Mouse (Mus musculus) embryonic facial prominence, embryonic 10.5 days (tissue): ENCODE measurements around the gene Fam169b. TPM values are rescaled to one million over a fixed set of nuclear protein-coding genes. Genes with fewer than 3 reads are reported as not detected.

ENCODE experiments used
- DNase-seq: peaks from one replicate; pipeline ENCODE4 v3.0.0-alpha.2; 2017; ENCODE audit warnings: low spot score
- H3K27ac ChIP-seq: fragments of 300-500 bp; sonication (generic); replicated peaks from 2 replicates; pipeline ENCODE4 v1.5.1; 2016; ENCODE audit warnings: mild to moderate bottlenecking
- H3K27me3 ChIP-seq: fragments of 300-500 bp; sonication (generic); replicated peaks from 2 replicates; pipeline ENCODE4 v1.6.1; 2016; ENCODE audit warnings: low read depth, mild to moderate bottlenecking; ENCODE audit not compliant: poor library complexity, severe bottlenecking
- H3K36me3 ChIP-seq: fragments of 300-500 bp; sonication (generic); replicated peaks from 2 replicates; pipeline ENCODE4 v1.6.1; 2016; ENCODE audit warnings: mild to moderate bottlenecking, moderate library complexity
- H3K4me1 ChIP-seq: fragments of 300-500 bp; sonication (generic); 2 replicates; pipeline ENCODE4 v1.6.1; 2016
- H3K4me3 ChIP-seq: fragments of 300-500 bp; sonication (generic); 2 replicates; pipeline ENCODE4 v1.5.1; 2016; ENCODE audit warnings: mild to moderate bottlenecking, moderate library complexity
- H3K9me3 ChIP-seq: fragments of 300-500 bp; sonication (generic); 2 replicates; pipeline ENCODE4 v1.6.1; 2016; ENCODE audit warnings: mild to moderate bottlenecking
- WGBS: fragments of 180-500 bp; shearing (Covaris S2); methylation state at CpG from one replicate; pipeline ENCODE4 v1.1.7; 2016; 5-methylcytosine and 5-hydroxymethylcytosine counted together
- polyA plus RNA-seq: library from polyadenylated mRNA; unstranded; fragments of >200 nt; fragmentation: Nextera tagmentation; extraction: Ambion mirVana; gene quantifications from 2 replicates; pipeline ENCODE4 v1.2.1, GENCODE M21; 2016

The Fam169b gene
- polyA plus RNA-seq, 1 experiment from 2014 or later, result 1.4 TPM

DNA sequence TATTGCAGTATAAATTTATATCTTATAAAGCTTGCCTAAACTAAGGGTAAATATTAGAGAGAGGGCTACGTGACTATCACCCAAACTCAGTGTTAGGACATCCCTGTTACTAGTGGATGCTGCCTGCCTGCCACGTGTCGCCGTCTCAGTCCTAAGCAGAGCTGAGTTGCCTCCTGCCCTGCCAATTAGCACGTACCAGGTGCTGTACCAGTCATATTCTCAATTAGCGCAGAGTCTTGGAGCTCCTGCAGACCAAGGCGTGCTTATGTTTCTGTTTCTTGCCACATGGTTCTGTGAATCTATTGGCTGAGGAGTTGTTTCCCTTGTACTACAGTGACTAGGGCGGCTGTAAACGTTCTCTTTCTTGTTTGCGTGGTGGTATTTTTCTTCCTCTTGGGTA is 72.3 kb downstream of the Fam169b start:
- DNase-seq, result no peak
- Histone ChIP-seq H3K4me3 (no peak overlapping the region), H3K4me1 (no peaks in the 10 kb centered on the region), H3K36me3 (no peaks in the 10 kb centered on the region), H3K27me3 (no peaks in the 10 kb centered on the region), H3K27ac (no peak overlapping the region), H3K9me3 (no peaks in the 10 kb centered on the region)
- WGBS, result 93% methylated on average over 10 of the region's 10 CpGs

DNA sequence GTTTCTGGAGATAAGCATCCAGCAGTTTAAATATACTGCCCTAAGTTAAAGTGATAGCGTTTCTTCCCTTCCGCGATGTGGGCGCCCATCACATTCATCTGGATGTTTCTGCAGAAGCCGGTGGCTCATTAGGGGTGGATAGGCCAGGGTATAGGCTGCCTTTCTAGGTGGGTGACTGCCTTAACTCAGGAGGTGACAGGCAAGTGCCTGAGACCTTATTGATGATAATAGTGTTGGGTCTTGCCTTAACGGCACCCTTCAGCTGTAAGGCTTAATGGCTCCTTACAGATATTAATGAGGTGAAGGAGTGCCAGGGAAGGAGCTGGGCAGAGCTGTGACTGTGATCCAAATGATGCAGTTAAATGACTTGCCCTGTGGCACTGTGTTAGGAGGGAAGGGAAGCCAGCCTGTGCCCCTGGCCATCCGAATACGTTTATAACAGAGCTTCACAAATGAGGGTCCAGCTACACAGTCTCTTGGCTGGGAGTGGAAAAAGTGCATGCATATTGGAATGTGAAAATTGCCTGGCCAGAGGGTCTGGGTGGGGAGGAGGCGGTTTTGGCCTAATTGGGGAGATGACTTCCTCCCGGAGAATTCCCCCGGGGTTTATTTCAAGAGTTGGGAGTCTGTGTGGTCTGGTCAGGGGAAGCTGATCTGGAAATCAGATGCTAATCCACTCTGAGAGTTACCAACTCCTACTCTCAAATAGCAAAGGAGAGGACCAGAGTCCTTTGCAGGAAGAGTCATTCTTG is 81.9 kb downstream of the Fam169b start:
- no peaks in the 10 kb centered on the region for H3K9me3 ChIP-seq
- H3K4me1 ChIP-seq, result peaks cover 33% of the 10 kb centered on the region
- H3K36me3 ChIP-seq, result no peaks in the 10 kb centered on the region
- H3K27me3 ChIP-seq, result peaks cover 9% of the 10 kb centered on the region
- peak; percentile 54 for DNase-seq
- H3K4me3 ChIP-seq, result no peak overlapping the region
- H3K27ac ChIP-seq, result peak overlapping the region; percentile 36; the same call in 1 of the 2 replicates
- 56% methylated on average over 11 of the region's 11 CpGs for WGBS

DNA sequence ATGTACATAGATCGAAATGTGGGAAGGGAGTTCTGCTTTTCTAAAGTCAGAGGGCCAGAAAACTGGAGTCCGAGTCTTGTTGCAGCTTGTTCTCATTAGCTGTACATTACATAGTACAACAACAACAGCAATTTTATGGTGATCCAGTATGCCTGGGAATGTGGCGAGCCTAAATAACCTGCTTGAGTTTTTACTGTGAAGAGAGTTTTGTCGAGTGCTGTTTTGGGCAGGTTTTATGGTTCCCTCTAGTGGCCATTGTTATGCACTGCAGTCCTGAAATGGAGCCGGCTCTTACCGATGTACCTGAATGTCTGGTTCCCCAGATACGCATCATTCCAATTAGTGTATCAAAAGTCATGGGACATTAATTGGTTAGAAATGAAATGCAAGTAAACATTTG is 83.8 kb downstream of the Fam169b start:
- DNase-seq, result peak; percentile 68
- Histone ChIP-seq H3K9me3 (no peaks in the 10 kb centered on the region), H3K27me3 (peaks cover 9% of the 10 kb centered on the region), H3K4me3 (no peak overlapping the region), H3K27ac (no peak overlapping the region), H3K36me3 (no peaks in the 10 kb centered on the region), H3K4me1 (peaks cover 33% of the 10 kb centered on the region)
- WGBS, result 22% methylated on average over 7 of the region's 7 CpGs

DNA sequence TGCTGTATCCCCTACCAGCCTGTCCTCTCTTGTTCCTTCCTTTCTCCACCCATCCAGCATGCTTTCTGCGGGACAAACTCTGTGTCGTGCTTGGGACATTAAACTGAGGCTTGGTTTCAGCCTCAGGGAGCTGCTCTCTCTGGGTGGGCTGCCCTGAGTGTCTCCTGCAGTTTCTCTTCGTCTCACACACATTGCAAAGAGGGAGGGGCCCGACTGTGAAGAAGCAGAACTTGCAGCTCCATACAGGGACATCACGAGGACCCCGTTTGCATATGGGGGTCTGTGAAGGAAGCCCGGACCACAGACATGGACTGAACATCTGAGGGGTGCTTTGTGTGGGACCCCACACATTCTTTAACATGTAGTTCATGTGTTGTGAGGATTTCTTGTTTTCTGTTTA is 89.0 kb downstream of the Fam169b start:
- no peaks in the 10 kb centered on the region for H3K4me1 ChIP-seq
- no peak for DNase-seq
- no peaks in the 10 kb centered on the region for H3K36me3 ChIP-seq
- peaks cover 13% of the 10 kb centered on the region for H3K27me3 ChIP-seq
- H3K27ac ChIP-seq, result no peak overlapping the region
- H3K4me3 ChIP-seq, result no peak overlapping the region
- H3K9me3 ChIP-seq, result no peaks in the 10 kb centered on the region
- 73% methylated on average over 7 of the region's 7 CpGs for WGBS

DNA sequence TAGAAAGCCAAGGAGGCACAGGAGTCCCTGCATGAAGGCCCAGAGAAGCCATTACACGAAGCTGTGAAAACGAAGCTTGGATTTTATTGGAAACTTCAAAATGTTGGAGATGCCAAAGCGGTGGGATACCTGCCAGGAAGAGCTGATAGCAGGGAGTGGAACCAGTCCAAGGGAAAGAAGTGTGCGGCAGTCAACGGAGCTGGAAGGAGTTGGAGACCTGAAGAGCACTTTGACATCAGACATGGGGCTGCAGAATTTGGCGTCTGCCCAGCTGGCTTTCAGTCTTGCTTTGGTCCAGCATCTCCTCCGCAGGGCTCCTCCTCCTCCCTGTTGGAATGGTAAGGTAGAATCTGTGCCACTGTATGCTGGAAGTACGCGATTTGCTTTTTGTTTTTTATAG is 92.1 kb downstream of the Fam169b start:
- no peak for DNase-seq
- no peak overlapping the region for H3K4me3 ChIP-seq
- H3K27ac ChIP-seq, result no peak overlapping the region
- no peaks in the 10 kb centered on the region for H3K9me3 ChIP-seq
- H3K36me3 ChIP-seq, result no peaks in the 10 kb centered on the region
- H3K4me1 ChIP-seq, result peaks cover 6% of the 10 kb centered on the region
- 90% methylated on average over 9 of the region's 9 CpGs for WGBS
- peaks cover 21% of the 10 kb centered on the region for H3K27me3 ChIP-seq

DNA sequence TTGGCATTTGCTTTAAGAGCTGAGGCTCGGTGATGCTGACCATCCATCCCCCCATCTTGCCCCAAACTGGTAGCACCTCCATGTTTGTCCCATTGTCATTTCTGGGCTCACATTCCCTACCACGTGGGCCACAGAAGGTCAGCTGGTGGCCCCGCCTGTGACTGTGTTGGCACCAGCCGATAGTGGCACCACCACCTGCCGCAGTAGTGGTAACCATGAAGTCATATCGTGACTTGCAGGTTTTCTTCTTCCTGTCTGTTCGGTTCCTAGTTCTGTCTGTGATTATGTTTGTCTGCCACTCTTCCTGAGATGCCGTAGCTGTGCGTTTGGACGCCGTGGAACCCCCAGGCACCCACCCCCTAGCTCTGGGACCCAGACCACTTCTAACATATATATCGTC is 95.3 kb downstream of the Fam169b start:
- Histone ChIP-seq H3K27ac (no peak overlapping the region), H3K27me3 (peaks cover 52% of the 10 kb centered on the region), H3K4me3 (no peak overlapping the region), H3K4me1 (peaks cover 6% of the 10 kb centered on the region), H3K36me3 (no peaks in the 10 kb centered on the region), H3K9me3 (no peaks in the 10 kb centered on the region)
- no peak for DNase-seq
- WGBS, result 89% methylated on average over 12 of the region's 12 CpGs

DNA sequence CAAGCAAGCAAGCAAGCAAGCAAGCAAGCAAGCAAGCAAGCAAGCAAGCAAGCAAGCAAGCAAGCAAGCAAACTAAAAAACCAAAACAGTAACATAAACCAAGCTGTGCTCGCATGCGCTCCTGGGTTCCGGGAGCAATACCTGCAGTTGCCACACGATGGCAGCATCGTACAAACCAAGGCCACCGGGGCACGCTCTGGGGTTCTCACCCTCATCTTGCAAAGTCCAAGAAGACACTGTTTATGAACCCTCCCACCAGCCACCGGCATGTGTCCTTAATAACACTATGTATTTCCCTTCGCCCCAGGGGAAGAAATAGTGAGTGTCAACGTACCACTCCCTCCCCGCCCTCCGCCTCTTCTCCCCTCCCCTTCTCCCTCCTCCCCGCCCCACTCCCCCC is 96.1 kb downstream of the Fam169b start:
- Histone ChIP-seq H3K27me3 (peaks cover 56% of the 10 kb centered on the region), H3K27ac (no peak overlapping the region), H3K9me3 (no peaks in the 10 kb centered on the region), H3K36me3 (no peaks in the 10 kb centered on the region), H3K4me1 (peaks cover 9% of the 10 kb centered on the region), H3K4me3 (peak overlapping the region; percentile 52)
- peak; percentile 89 for DNase-seq
- WGBS, result 3% methylated on average over 12 of the region's 13 CpGs

DNA sequence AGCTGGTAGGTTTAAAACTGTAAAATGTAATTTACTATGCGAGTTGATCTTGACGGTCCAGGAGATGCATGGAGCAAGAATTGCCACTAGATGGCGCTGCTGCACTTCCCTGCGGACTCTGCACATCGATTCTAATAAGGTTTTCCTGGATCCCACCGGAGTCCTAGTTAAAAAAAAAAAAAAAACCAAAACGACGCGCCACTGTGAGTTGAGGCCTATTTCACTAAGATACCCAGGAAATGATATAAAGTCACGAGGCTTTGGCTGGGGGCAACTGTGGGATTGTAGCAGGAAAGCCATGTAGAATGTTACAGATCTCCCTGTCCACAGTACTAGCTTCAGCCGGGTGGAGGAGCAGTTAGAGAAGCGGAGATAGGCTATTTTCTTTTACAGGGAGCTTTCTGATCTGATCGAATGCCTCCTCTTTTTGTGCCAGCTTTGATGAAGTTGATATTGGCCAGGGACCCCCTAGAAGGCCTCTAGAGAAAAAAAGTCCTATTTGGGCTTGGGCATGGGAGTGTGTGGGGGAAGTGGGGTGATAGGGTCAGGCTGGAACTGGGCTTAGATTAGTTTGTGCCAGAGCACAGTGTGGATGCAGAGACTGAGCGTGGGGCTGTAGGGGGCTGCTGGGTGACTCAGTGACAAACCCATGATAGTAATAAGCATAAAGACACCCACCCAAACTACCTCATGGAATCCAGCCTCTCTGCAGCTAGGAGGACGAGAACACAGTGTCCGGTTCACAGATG is 100.6 kb downstream of the Fam169b start:
- H3K9me3 ChIP-seq, result no peaks in the 10 kb centered on the region
- H3K27ac ChIP-seq, result no peak overlapping the region
- H3K36me3 ChIP-seq, result no peaks in the 10 kb centered on the region
- DNase-seq, result peak; percentile 82
- 16% methylated on average over 16 of the region's 16 CpGs for WGBS
- peaks cover 9% of the 10 kb centered on the region for H3K4me1 ChIP-seq
- peaks cover 63% of the 10 kb centered on the region for H3K27me3 ChIP-seq
- H3K4me3 ChIP-seq, result peak overlapping the region; percentile 40

DNA sequence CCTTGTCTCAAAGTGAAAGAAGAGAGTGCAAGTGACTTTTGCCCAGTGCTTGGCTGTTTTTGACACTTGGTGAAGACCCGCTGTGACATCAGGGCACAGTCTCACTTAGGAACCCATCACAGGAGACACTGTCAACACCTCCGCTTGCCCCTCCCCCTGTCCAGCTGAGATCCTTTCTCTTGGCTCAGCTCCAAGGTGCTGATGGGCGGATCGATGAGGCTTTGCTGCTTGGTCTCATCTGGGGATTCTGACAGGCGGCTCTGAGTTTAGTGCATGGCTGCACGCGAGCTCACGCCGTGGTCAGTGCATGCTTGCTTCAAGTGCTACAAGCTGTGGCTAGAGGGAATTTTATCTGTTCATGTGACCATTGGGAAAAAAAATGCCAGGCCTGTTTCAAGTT is 108.5 kb downstream of the Fam169b start:
- Histone ChIP-seq H3K4me1 (peaks cover 3% of the 10 kb centered on the region; the same call in 1 of the 2 replicates), H3K27me3 (0 out of 2 replicates have a peak, but pooled peaks cover 8% of the 10 kb centered on the region), H3K4me3 (no peak overlapping the region), H3K27ac (no peak overlapping the region), H3K36me3 (no peaks in the 10 kb centered on the region), H3K9me3 (no peaks in the 10 kb centered on the region)
- 47% methylated on average over 9 of the region's 9 CpGs for WGBS
- no peak for DNase-seq

DNA sequence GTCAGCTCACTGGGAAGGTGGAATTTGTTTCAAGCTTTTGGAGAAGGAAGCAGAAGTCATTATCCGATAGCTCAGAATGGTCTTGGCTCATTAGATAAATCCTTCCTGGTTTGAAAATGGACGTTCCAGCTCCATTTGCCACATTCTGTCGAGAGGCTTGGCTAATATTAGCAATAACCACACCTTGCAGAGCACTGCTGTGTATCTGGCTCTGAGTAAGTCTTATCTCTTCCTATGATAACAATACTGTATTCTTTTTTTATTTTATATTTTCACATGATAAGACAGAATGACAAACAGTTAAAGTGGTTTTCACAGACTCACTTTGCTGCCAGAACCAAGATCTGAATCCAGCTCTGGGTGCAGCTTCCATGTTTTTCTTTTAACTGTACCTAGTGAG is 113.1 kb downstream of the Fam169b start:
- Histone ChIP-seq H3K4me3 (no peak overlapping the region), H3K9me3 (no peaks in the 10 kb centered on the region), H3K4me1 (peaks cover 3% of the 10 kb centered on the region; the same call in 1 of the 2 replicates), H3K27ac (no peak overlapping the region), H3K27me3 (no peaks in the 10 kb centered on the region), H3K36me3 (no peaks in the 10 kb centered on the region)
- DNase-seq, result no peak
- 92% methylated on average over 3 of the region's 3 CpGs for WGBS

DNA sequence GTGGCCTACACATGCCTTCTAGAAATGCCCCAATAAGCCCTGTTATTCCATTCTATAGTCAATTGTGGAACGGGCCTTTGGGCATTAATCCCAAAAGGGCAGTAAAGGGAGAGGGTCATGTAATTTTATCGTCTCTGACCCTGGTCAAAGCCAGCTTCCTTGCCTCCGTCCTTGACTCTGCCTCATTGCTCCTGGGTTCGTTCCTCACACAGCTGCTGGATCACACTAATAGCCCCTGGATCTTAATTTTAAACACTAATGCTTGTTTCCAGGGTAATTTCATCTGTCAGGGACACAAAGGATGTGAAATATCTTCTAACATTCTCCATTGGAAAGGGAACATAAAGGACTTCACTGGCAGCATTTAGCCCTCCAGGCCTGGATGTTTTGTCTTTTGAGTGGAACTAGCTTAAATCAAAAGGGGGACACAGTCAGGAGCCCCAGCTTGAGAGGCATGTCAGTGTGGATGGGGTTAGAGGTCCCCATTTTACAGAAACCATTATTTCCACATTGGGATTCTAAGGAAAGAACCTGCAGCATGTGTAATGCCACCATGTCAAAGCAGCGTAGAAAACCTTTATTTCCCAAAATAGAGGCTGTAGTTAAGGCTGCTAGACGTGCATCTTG is 122.2 kb downstream of the Fam169b start:
- Histone ChIP-seq H3K9me3 (no peaks in the 10 kb centered on the region), H3K36me3 (no peaks in the 10 kb centered on the region), H3K27me3 (no peaks in the 10 kb centered on the region), H3K27ac (no peak overlapping the region), H3K4me3 (no peak overlapping the region), H3K4me1 (peaks cover 7% of the 10 kb centered on the region; the same call in 1 of the 2 replicates)
- WGBS, result 67% methylated on average over 6 of the region's 6 CpGs
- no peak for DNase-seq

DNA sequence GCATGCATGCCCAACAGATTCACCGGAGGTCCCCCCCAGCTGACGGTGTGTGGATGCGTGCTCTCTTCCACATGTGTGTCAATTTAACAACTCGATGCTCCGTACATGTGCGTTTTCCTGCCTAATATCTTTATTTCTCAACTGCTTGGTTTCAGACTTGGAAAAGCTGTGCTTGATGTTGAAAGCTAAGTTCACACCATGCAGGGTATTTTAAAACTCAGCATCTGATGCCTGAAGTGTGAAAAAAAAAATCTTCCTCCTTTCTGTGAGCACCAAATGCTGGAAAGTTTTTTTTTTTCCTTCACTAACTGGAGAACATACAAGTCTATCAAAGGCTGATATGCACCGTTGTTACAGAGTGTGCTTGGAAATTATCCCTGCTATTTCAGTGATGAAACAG is 126.9 kb downstream of the Fam169b start:
- no peaks in the 10 kb centered on the region for H3K36me3 ChIP-seq
- 95% methylated on average over 7 of the region's 7 CpGs for WGBS
- H3K27me3 ChIP-seq, result peaks cover 4% of the 10 kb centered on the region; the same call in 1 of the 2 replicates
- H3K9me3 ChIP-seq, result no peaks in the 10 kb centered on the region
- H3K4me3 ChIP-seq, result no peak overlapping the region
- peaks cover 11% of the 10 kb centered on the region for H3K4me1 ChIP-seq
- H3K27ac ChIP-seq, result no peak overlapping the region
- no peak for DNase-seq
